Mouse (Mus musculus): Measurements from ENCODE around the gene Pstpip1.

- TF ChIP-seq CTCF (IDR thresholded peaks at IDR 0.05; ENCODE audit: extremely low read depth, insufficient read length, insufficient replicate concordance, low read depth, low read length) (no peak), POLR2A (IDR thresholded peaks at IDR 0.05; ENCODE audit: low read depth, low read length) (no peak)
These were observed 13.7 kb upstream of the Pstpip1 start for GRCm38 (mm10) chr9:56075901-56076620.

All from small intestine, adult 2 months (tissue).